Mouse (Mus musculus): ENCODE measurements around the gene Tacc2. TPM values are rescaled to one million over a fixed set of nuclear protein-coding genes. Genes with fewer than 3 reads are reported as not detected.
A peak's percentile ranks its signal among the peaks of the same experiment; 100 is the strongest.

Gene Tacc2
- polyA plus RNA-seq, 1 experiment from 2014 or later, result 72.4 TPM

DNA sequence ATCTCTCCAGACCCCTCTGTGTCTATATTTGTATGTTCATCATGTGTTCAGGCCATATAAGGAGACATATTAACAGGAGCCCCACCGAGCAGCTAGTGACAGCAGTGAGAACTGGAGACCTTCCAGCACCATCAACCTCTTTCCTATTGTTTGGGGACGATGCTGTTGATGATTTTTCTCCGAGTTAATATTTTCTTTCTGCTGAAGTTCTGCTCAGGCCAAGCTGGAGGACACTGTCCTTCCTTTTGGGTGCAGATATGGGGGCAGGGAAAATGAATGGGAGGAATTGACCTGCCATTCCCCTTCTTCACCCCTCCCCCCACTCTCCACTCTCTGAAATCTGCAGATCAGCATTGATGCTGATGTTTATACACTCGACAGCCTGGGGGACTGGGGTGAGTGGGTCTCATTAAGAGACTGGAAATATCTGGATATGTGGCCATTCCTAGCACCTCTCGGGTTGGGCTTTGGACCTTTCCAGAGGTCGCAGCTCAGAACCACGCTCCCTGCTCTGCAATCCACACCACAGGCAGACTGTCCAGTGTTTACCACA is 91.6 kb downstream of the Tacc2 start:
- H3K4me1 ChIP-seq (ENCODE audit: control insufficient read depth, insufficient read depth, low read length), result peaks cover 23% of the 10 kb centered on the region
- H3K4me3 ChIP-seq (replicated peaks; ENCODE audit: low read depth, low read length), result no peak overlapping the region
- no peaks in the 10 kb centered on the region for H3K36me3 ChIP-seq (ENCODE audit: control insufficient read depth, insufficient read depth, low read length)
- no peak overlapping the region for H3K9ac ChIP-seq (replicated peaks; ENCODE audit: low read length)
- peak; percentile 55 for DNase-seq
- H3K27me3 ChIP-seq (ENCODE audit: control insufficient read depth, insufficient read depth, low read length), result no peaks in the 10 kb centered on the region
- no peak overlapping the region for H3K4me2 ChIP-seq (ENCODE audit: low read length)
- H3K9me3 ChIP-seq (ENCODE audit: control insufficient read depth, low read length), result no peaks in the 10 kb centered on the region
- peak overlapping the region; percentile 87 for H3K27ac ChIP-seq (replicated peaks; ENCODE audit: low read depth, low read length)
- peak; percentile 51; the same call in 1 of the 2 replicates for ATAC-seq (ENCODE audit: low FRiP score, low TSS enrichment)
- 48% methylated on average over 7 of the region's 7 CpGs for WGBS

DNA sequence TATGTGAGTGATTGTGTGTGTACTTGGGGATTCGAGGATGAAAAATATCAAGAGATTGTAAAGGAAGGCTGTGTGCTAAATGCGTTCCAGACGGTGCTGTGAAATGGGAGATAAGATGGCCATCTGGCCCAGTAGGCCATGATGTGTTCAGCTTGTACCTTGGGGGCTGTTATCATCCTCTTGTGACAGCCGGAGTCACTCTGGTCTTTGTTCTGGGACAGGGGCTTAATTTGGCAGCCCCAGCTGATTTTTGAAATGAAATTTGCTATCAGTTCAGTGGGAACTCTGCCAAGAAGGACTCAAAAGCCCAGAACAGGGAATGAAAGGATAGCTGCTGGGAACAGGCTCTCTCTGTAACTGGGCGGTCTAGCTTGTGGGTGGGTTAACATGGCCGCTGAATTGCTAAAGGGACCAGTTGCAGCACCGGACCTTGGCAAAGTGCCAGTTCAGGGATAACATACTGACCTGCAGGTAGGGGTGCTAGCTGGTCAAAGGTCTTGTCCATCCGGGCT is 92.2 kb downstream of the Tacc2 start:
- Histone ChIP-seq H3K4me1 (ENCODE audit: control insufficient read depth, insufficient read depth, low read length) (peaks cover 23% of the 10 kb centered on the region), H3K4me3 (replicated peaks; ENCODE audit: low read depth, low read length) (no peak overlapping the region), H3K9ac (replicated peaks; ENCODE audit: low read length) (no peak overlapping the region; the same call in 1 of the 2 replicates), H3K9me3 (ENCODE audit: control insufficient read depth, low read length) (no peaks in the 10 kb centered on the region), H3K4me2 (ENCODE audit: low read length) (no peak overlapping the region), H3K27me3 (ENCODE audit: control insufficient read depth, insufficient read depth, low read length) (no peaks in the 10 kb centered on the region), H3K27ac (replicated peaks; ENCODE audit: low read depth, low read length) (peak overlapping the region; percentile 87), H3K36me3 (ENCODE audit: control insufficient read depth, insufficient read depth, low read length) (no peaks in the 10 kb centered on the region)
- peak; percentile 68; the same call in 1 of the 2 replicates for ATAC-seq (ENCODE audit: low FRiP score, low TSS enrichment)
- peak; percentile 83 for DNase-seq
- 29% methylated on average over 8 of the region's 8 CpGs for WGBS

DNA sequence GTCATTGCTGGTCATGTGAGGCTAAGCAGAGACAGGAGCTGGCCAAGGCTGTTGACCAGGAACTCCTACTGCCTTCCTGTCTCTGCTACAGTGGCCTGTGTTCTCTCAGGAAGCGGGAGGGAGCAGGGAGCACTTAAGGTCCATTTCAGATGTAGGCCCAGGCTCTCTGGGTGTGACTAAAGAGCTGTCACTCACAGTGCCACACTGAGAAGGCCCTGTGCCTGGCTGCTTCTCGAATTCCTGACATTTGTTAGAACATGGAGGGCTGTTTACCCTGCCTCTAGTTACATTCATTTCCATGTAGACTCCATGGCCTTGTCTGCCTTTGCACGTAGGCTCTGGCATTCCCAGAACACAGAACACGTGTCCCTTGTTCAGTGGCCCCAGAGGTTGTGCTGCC is 93.1 kb downstream of the Tacc2 start:
- H3K9me3 ChIP-seq (ENCODE audit: control insufficient read depth, low read length), result no peaks in the 10 kb centered on the region
- peaks cover 23% of the 10 kb centered on the region for H3K4me1 ChIP-seq (ENCODE audit: control insufficient read depth, insufficient read depth, low read length)
- no peaks in the 10 kb centered on the region for H3K36me3 ChIP-seq (ENCODE audit: control insufficient read depth, insufficient read depth, low read length)
- H3K27me3 ChIP-seq (ENCODE audit: control insufficient read depth, insufficient read depth, low read length), result no peaks in the 10 kb centered on the region
- H3K4me3 ChIP-seq (replicated peaks; ENCODE audit: low read depth, low read length), result no peak overlapping the region
- DNase-seq (no peak), ATAC-seq (ENCODE audit: low FRiP score, low TSS enrichment) (no peak)
- peak overlapping the region; percentile 49 for H3K27ac ChIP-seq (replicated peaks; ENCODE audit: low read depth, low read length)
- WGBS, result 66% methylated on average over 4 of the region's 4 CpGs
- no peak overlapping the region for H3K4me2 ChIP-seq (ENCODE audit: low read length)
- no peak overlapping the region for H3K9ac ChIP-seq (replicated peaks; ENCODE audit: low read length)

- Histone ChIP-seq H3K9ac (replicated peaks; ENCODE audit: low read length) (no peak overlapping the region), H3K9me3 (ENCODE audit: control insufficient read depth, low read length) (no peaks in the 10 kb centered on the region), H3K4me2 (ENCODE audit: low read length) (no peak overlapping the region), H3K4me1 (ENCODE audit: control insufficient read depth, insufficient read depth, low read length) (peaks cover 23% of the 10 kb centered on the region), H3K4me3 (replicated peaks; ENCODE audit: low read depth, low read length) (no peak overlapping the region), H3K27ac (replicated peaks; ENCODE audit: low read depth, low read length) (no peak overlapping the region), H3K27me3 (ENCODE audit: control insufficient read depth, insufficient read depth, low read length) (no peaks in the 10 kb centered on the region), H3K36me3 (ENCODE audit: control insufficient read depth, insufficient read depth, low read length) (no peaks in the 10 kb centered on the region)
- ATAC-seq (ENCODE audit: low FRiP score, low TSS enrichment), result no peak
- no peak for DNase-seq
- 53% methylated on average over 6 of the region's 6 CpGs for WGBS
These were observed 94.1 kb downstream of the Tacc2 start for GRCm38 (mm10) chr7:130671301-130671700.

DNA sequence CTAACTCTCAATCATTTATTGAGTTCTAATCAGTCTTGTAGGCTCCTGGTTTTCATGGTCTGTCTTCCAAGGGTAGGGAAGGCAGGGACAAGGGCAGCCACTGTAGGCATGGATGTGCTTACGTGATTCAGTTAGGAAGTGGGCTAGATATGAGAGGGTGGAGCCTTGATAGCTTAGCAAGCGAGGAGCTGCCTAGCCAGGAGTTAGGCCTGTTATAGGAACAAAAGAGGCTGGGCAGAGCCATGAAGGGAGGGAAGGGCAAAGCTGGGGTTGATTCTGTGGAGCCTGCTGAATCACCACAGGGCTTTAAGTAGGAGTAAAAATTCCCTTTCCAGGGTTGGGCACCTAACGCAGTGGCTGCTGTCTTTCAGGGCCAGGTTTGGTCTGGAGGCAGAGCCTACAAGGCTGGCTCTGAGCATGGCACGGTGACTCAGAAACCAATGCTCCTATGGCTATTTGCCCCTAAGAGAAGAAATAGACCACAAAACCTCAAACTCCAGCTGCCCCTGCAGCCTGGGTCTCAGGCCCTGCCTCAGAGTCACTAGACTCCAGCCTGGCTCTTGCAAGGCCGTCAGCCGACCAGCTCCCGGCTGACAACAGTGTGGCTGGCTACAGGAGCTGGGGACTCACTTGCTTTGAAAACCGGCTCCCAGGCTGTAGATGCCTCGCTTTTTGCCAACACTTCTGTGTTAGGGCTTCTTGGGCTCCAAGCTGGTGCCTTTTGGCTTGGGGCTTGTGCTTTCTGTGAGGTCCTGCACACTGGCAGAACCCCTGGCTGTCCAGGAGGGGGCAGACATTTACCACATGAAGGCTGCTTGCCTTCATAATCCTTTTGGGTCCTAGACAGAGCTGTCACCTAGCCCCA is 96.2 kb downstream of the Tacc2 start:
- H3K9me3 ChIP-seq (ENCODE audit: control insufficient read depth, low read length), result no peaks in the 10 kb centered on the region
- no peaks in the 10 kb centered on the region for H3K27me3 ChIP-seq (ENCODE audit: control insufficient read depth, insufficient read depth, low read length)
- no peak overlapping the region for H3K9ac ChIP-seq (replicated peaks; ENCODE audit: low read length)
- DNase-seq (peak; percentile 82), ATAC-seq (ENCODE audit: low FRiP score, low TSS enrichment) (no peak)
- H3K36me3 ChIP-seq (ENCODE audit: control insufficient read depth, insufficient read depth, low read length), result no peaks in the 10 kb centered on the region
- H3K27ac ChIP-seq (replicated peaks; ENCODE audit: low read depth, low read length), result no peak overlapping the region
- H3K4me3 ChIP-seq (replicated peaks; ENCODE audit: low read depth, low read length), result no peak overlapping the region
- H3K4me1 ChIP-seq (ENCODE audit: control insufficient read depth, insufficient read depth, low read length), result peaks cover 24% of the 10 kb centered on the region
- WGBS, result 61% methylated on average over 9 of the region's 9 CpGs
- H3K4me2 ChIP-seq (ENCODE audit: low read length), result no peak overlapping the region

GRCm38 (mm10) chr7:130674526-130674925 is 97.3 kb downstream of the Tacc2 start:
- WGBS, result 75% methylated on average over 9 of the region's 9 CpGs
- H3K4me1 ChIP-seq (ENCODE audit: control insufficient read depth, insufficient read depth, low read length), result peaks cover 13% of the 10 kb centered on the region
- DNase-seq (no peak), ATAC-seq (ENCODE audit: low FRiP score, low TSS enrichment) (no peak)
- H3K9ac ChIP-seq (replicated peaks; ENCODE audit: low read length), result no peak overlapping the region
- no peak overlapping the region for H3K4me3 ChIP-seq (replicated peaks; ENCODE audit: low read depth, low read length)
- no peak overlapping the region for H3K27ac ChIP-seq (replicated peaks; ENCODE audit: low read depth, low read length)
- no peak overlapping the region for H3K4me2 ChIP-seq (ENCODE audit: low read length)
- H3K27me3 ChIP-seq (ENCODE audit: control insufficient read depth, insufficient read depth, low read length), result no peaks in the 10 kb centered on the region
- no peaks in the 10 kb centered on the region for H3K36me3 ChIP-seq (ENCODE audit: control insufficient read depth, insufficient read depth, low read length)
- no peaks in the 10 kb centered on the region for H3K9me3 ChIP-seq (ENCODE audit: control insufficient read depth, low read length)

- peak; percentile 78; the same call in 1 of the 2 replicates for ATAC-seq (ENCODE audit: low FRiP score, low TSS enrichment)
- no peak overlapping the region for H3K4me3 ChIP-seq (replicated peaks; ENCODE audit: low read depth, low read length)
- peak overlapping the region; percentile 75 for H3K27ac ChIP-seq (replicated peaks; ENCODE audit: low read depth, low read length)
- H3K36me3 ChIP-seq (ENCODE audit: control insufficient read depth, insufficient read depth, low read length), result no peaks in the 10 kb centered on the region
- H3K4me1 ChIP-seq (ENCODE audit: control insufficient read depth, insufficient read depth, low read length), result peaks cover 9% of the 10 kb centered on the region; the same call in 1 of the 2 replicates
- no peak overlapping the region for H3K4me2 ChIP-seq (ENCODE audit: low read length)
- H3K9me3 ChIP-seq (ENCODE audit: control insufficient read depth, low read length), result no peaks in the 10 kb centered on the region
- H3K9ac ChIP-seq (replicated peaks; ENCODE audit: low read length), result no peak overlapping the region
- DNase-seq, result peak; percentile 79
- 34% methylated on average over 11 of the region's 11 CpGs for WGBS
- H3K27me3 ChIP-seq (ENCODE audit: control insufficient read depth, insufficient read depth, low read length), result no peaks in the 10 kb centered on the region
These were observed 99.8 kb downstream of the Tacc2 start for GRCm38 (mm10) chr7:130676885-130677540.

DNA sequence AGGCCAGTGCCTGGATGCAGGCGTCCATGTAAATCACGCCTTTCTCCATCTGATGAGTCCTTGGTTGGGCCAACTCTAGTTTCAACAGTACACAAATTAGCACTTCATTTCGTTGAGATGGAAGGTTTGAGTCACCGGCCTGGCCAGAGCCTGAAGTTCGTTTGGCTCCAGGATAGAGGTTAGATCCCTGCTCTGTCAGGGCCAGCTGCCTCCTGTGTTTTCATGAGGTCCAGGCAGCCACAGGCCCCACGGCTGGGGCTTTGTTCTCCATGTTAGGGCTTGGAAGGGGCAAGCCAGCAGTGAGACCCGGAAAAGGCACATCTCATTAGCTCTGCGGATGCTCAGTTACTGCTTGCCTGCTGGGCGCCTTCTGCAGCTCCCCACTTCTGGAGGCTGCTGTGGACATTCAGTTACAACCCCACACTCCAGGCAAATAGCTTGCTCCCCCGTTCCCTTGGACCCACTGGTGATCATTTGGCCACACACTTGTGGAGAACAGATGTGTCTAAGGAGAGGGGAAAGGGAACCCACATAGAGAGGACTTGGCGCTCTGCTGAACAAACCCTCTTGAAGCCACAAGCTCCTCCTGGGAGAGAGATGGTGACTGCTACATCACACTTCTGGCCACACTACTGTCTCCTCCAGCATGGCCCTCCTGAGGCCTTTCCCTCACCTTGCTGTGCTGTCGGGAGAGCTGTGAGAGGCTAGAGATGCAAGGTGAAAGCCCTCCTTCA is 100.5 kb downstream of the Tacc2 start:
- Histone ChIP-seq H3K4me1 (ENCODE audit: control insufficient read depth, insufficient read depth, low read length) (peaks cover 9% of the 10 kb centered on the region; the same call in 1 of the 2 replicates), H3K9me3 (ENCODE audit: control insufficient read depth, low read length) (no peaks in the 10 kb centered on the region), H3K36me3 (ENCODE audit: control insufficient read depth, insufficient read depth, low read length) (no peaks in the 10 kb centered on the region), H3K27ac (replicated peaks; ENCODE audit: low read depth, low read length) (peak overlapping the region; percentile 75), H3K4me2 (ENCODE audit: low read length) (no peak overlapping the region), H3K4me3 (replicated peaks; ENCODE audit: low read depth, low read length) (no peak overlapping the region), H3K27me3 (ENCODE audit: control insufficient read depth, insufficient read depth, low read length) (no peaks in the 10 kb centered on the region), H3K9ac (replicated peaks; ENCODE audit: low read length) (no peak overlapping the region)
- WGBS, result 57% methylated on average over 12 of the region's 12 CpGs
- DNase-seq (peak; percentile 44), ATAC-seq (ENCODE audit: low FRiP score, low TSS enrichment) (no peak; the same call in 1 of the 2 replicates)
